Mouse (Mus musculus): ENCODE data around the gene AC153137.1. TPM values are rescaled to one million over a fixed set of nuclear protein-coding genes. Genes with fewer than 3 reads are reported as not detected.
A peak's percentile ranks its signal among the peaks of the same experiment; 100 is the strongest.
"Not testable (repeated sequence)": the region's sequence is repeated elsewhere in the genome, so short reads cannot be mapped to it uniquely, and the experiment has no call there.

Gene AC153137.1
- not detected in 2 replicates for polyA plus RNA-seq (2015; fragmentation: Nextera tagmentation; extraction: Ambion mirVana)

DNA sequence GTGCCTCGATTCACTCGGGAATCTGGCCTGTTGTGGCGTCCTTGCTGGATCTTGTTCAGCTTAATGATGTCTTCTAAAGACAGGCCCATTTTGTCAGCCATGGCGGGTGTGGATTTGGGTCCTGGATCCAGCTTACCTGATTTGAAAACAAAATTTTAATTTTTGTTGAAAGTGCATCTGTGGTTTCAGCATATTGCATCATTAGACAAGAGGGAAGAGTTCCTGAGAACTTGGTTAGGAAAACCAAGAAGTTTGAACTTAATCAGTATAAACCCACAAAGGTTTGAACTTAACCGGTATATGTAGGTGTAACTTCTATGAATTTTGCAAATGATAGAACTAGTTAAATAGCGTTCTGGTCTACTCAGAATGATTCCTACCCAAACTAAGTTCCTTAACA lies at the start of gene AC153137.1:
AC153137.1 (minus strand) TSS at position 101 of the 400 bp plus-strand sequence.
- not testable (repeated sequence) for H3K27me3 ChIP-seq; H3K4me3 ChIP-seq; H3K9me3 ChIP-seq; H3K27ac ChIP-seq (replicated peaks); ATAC-seq (ENCODE audit: low FRiP score, low read depth); H3K36me3 ChIP-seq; H3K4me2 ChIP-seq; H3K9ac ChIP-seq; H3K4me1 ChIP-seq (replicated peaks)
- WGBS, result 91% methylated on average over 6 of the region's 6 CpGs

DNA sequence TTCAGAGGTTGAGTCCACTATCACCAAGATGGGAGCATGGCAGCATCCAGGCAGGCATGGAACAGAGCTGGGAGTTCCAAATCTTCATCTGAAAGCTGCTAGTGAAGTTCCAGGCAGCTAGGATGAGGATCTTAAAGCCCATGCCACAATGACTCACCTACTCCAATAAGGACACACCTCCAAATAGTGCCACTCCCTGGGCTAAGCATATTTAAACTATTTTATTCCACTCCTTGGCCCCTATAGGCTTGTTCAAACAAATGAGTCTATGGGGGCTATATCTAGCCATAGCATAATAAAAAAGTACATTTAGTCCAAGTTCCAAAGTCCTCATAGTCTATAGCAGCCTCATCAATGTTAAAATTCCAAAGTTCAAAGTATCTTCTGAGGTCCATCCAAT lies 45.4 kb upstream of the AC153137.1 start:
- Histone ChIP-seq H3K9me3 (no peaks in the 10 kb centered on the region), H3K27ac (replicated peaks) (no peak overlapping the region), H3K27me3 (no peaks in the 10 kb centered on the region), H3K4me1 (replicated peaks) (no peaks in the 10 kb centered on the region), H3K9ac (no peak overlapping the region), H3K4me2 (no peak overlapping the region), H3K4me3 (no peak overlapping the region), H3K36me3 (no peaks in the 10 kb centered on the region)
- no peak for ATAC-seq (ENCODE audit: low FRiP score, low read depth)

DNA sequence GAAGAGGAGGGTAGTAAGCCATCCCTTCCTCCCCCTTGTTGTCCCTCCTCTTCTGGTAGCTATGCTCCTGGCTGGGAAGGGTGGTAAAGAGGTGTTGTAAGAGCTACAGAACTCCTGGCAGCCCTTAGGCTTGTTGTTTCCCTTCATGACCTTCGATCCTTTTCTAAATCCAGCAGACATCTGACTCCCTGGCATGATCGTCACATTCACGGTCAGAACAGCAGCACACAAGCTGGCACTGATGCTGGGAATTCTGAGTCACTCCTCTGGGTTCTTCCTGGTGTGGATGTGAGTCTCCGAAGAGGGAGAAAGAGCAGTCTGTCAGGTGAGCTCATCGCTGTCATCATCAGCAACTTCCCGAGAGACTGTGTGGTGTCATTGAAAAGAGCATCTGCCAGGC lies 41.5 kb upstream of the AC153137.1 start:
- Histone ChIP-seq H3K36me3 (no peaks in the 10 kb centered on the region), H3K27me3 (no peaks in the 10 kb centered on the region), H3K9me3 (no peaks in the 10 kb centered on the region), H3K27ac (replicated peaks) (no peak overlapping the region), H3K4me3 (no peak overlapping the region), H3K9ac (no peak overlapping the region), H3K4me1 (replicated peaks) (no peaks in the 10 kb centered on the region), H3K4me2 (no peak overlapping the region)
- ATAC-seq (ENCODE audit: low FRiP score, low read depth), result no peak
- WGBS, result 89% methylated on average over 6 of the region's 6 CpGs

DNA sequence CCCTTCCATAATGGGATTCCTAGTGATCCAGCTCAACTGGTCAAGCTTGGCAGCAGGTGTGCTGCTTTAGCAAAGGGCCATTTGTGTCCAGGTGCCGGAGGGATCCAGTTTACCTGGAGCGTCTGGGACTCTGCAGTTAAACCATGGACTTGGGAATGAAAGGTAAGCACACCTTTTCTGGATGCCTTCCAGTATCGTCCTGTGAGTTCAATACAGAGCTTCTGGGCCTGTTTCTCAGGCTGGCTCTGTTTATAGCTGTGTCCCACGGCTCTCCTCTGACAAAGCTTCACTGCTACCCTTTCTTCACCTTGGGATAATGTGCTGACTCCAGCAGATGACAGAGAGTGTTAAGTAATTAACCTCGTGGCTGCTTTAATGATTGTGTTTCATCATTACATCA lies 39.6 kb upstream of the AC153137.1 start:
- H3K4me2 ChIP-seq, result no peak overlapping the region
- H3K9ac ChIP-seq, result no peak overlapping the region
- H3K36me3 ChIP-seq, result no peaks in the 10 kb centered on the region
- H3K27ac ChIP-seq (replicated peaks), result no peak overlapping the region
- ATAC-seq (ENCODE audit: low FRiP score, low read depth), result no peak
- H3K4me1 ChIP-seq (replicated peaks), result no peaks in the 10 kb centered on the region
- H3K9me3 ChIP-seq, result no peaks in the 10 kb centered on the region
- WGBS, result 84% methylated on average over 5 of the region's 5 CpGs
- H3K4me3 ChIP-seq, result no peak overlapping the region
- no peaks in the 10 kb centered on the region for H3K27me3 ChIP-seq

DNA sequence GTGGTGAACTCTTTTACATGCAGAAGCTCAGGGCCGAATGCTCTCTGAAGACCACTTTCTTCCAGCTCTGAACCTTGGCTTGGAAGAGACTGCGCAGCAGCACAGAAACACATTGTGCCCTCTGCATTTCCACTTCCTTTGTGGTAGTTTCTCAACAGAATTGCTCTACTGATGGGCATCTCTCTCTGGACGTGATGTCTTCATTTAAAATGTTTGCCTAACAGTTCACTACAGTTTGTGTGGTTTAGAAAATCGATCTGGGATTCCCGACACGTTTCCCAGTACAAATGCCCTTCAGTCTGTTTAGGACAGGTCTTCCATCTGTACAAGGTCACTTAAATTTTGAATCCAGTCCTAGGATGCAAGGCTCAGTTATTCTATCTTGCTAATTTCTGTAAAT lies 38.3 kb upstream of the AC153137.1 start:
- ATAC-seq (ENCODE audit: low FRiP score, low read depth), result no peak
- 91% methylated on average over 6 of the region's 6 CpGs for WGBS
- no peaks in the 10 kb centered on the region for H3K27me3 ChIP-seq
- no peak overlapping the region for H3K9ac ChIP-seq
- H3K4me3 ChIP-seq, result no peak overlapping the region
- no peaks in the 10 kb centered on the region for H3K9me3 ChIP-seq
- H3K36me3 ChIP-seq, result no peaks in the 10 kb centered on the region
- no peak overlapping the region for H3K27ac ChIP-seq (replicated peaks)
- no peaks in the 10 kb centered on the region for H3K4me1 ChIP-seq (replicated peaks)
- H3K4me2 ChIP-seq, result no peak overlapping the region

DNA sequence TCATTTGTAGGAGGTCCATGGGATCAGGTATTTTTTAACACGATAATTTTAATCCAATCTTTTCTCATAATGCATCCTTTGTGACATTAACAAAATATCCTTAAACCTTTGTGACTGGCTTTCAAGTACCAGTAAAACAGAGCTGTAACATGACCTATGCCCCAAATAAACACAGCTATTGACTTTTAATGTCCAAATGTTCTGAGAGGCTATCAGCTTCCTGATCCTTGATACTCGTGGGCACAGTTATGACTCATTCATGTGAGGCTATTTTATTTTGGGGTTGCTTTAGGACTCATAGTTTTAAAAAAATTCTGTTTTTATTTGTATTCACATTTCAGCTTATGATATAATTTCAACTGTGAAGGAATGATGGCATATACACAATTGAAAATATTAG lies 37.5 kb upstream of the AC153137.1 start:
- H3K36me3 ChIP-seq, result no peaks in the 10 kb centered on the region
- no peaks in the 10 kb centered on the region for H3K9me3 ChIP-seq
- no peak for ATAC-seq (ENCODE audit: low FRiP score, low read depth)
- WGBS, result 77% methylated on average over 2 of the region's 2 CpGs
- H3K27ac ChIP-seq (replicated peaks), result no peak overlapping the region
- no peak overlapping the region for H3K4me2 ChIP-seq
- H3K4me1 ChIP-seq (replicated peaks), result no peaks in the 10 kb centered on the region
- no peaks in the 10 kb centered on the region for H3K27me3 ChIP-seq
- H3K4me3 ChIP-seq, result no peak overlapping the region
- H3K9ac ChIP-seq, result no peak overlapping the region

DNA sequence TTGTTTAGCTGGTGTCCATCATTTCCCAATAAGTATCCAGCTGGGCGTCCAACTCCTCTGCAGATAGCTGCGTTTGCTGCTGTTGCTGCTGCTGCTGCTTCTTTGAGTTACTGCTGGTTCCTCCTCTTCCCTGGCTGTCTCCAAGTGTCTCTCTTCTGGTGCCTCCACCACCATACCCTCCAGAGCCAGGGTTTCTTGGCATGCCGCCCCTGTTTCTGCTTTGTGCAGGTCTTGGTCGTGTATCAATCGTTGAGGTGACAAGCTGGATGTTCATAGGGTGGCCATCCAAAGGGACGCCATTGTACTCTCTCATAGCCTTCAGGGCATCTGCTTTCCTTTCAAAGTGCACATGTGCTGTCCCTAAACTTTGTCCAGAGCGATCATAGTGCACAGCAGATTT lies 529 bp downstream of the AC153137.1 start:
- not testable (repeated sequence) for H3K9ac ChIP-seq; H3K4me3 ChIP-seq; H3K4me2 ChIP-seq; H3K9me3 ChIP-seq; H3K27ac ChIP-seq (replicated peaks); H3K27me3 ChIP-seq; H3K4me1 ChIP-seq (replicated peaks); H3K36me3 ChIP-seq; ATAC-seq (ENCODE audit: low FRiP score, low read depth)
- 90% methylated on average over 7 of the region's 7 CpGs for WGBS

DNA sequence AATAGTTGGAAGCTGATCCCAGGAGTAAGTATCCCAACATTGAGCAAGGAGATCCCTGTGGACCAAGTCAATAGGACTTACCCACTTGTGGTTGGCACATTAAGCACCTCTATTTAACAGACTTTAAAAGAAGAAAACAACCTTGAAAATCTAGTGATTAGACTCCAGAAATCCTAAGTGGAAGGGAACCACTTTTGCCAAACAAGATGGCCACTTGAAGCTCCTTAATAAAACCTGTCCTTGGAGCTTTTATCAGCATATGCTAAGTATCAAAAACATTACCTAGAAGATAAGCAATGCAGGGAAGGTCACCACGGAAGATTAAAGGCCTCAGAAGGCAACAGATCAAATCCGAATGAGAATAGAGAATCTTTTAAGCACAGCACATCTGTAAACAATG lies 26.0 kb downstream of the AC153137.1 start:
- H3K36me3 ChIP-seq, result no peaks in the 10 kb centered on the region
- no peaks in the 10 kb centered on the region for H3K27me3 ChIP-seq
- peaks cover 20% of the 10 kb centered on the region for H3K4me1 ChIP-seq (replicated peaks)
- no peak overlapping the region for H3K27ac ChIP-seq (replicated peaks)
- no peak for ATAC-seq (ENCODE audit: low FRiP score, low read depth)
- no peaks in the 10 kb centered on the region for H3K9me3 ChIP-seq
- H3K4me2 ChIP-seq, result no peak overlapping the region
- H3K9ac ChIP-seq, result no peak overlapping the region
- no peak overlapping the region for H3K4me3 ChIP-seq
- WGBS, result 84% methylated on average over 2 of the region's 2 CpGs

DNA sequence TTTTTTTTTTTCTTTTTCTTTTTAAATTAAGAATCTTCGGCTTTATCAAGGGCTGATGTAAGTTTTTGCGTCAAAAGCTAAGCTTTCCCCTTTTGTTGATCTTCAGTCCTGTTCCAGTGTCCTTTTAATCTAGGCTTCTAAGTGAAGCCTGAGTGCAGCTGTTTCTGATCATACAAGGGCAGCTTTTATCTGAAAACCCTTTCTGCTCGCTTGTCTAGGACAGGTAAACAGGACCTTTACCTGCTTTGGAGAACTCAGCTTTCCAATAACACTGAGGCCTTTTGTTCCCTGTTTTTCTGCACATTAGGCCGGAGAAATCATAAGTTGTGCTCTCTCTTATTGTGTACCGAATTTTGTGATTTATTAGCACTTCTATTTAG lies 27.3 kb downstream of the AC153137.1 start:
- Histone ChIP-seq H3K9me3 (no peaks in the 10 kb centered on the region), H3K36me3 (0 out of 2 replicates have a peak, but pooled peaks cover 2% of the 10 kb centered on the region), H3K27me3 (no peaks in the 10 kb centered on the region), H3K27ac (replicated peaks) (peak overlapping the region; percentile 97), H3K4me1 (replicated peaks) (peaks cover 27% of the 10 kb centered on the region), H3K9ac (peak overlapping the region; percentile 56), H3K4me3 (peak overlapping the region; percentile 70), H3K4me2 (peak overlapping the region; percentile 54)
- ATAC-seq (ENCODE audit: low FRiP score, low read depth), result no peak
- 51% methylated on average over 5 of the region's 5 CpGs for WGBS

DNA sequence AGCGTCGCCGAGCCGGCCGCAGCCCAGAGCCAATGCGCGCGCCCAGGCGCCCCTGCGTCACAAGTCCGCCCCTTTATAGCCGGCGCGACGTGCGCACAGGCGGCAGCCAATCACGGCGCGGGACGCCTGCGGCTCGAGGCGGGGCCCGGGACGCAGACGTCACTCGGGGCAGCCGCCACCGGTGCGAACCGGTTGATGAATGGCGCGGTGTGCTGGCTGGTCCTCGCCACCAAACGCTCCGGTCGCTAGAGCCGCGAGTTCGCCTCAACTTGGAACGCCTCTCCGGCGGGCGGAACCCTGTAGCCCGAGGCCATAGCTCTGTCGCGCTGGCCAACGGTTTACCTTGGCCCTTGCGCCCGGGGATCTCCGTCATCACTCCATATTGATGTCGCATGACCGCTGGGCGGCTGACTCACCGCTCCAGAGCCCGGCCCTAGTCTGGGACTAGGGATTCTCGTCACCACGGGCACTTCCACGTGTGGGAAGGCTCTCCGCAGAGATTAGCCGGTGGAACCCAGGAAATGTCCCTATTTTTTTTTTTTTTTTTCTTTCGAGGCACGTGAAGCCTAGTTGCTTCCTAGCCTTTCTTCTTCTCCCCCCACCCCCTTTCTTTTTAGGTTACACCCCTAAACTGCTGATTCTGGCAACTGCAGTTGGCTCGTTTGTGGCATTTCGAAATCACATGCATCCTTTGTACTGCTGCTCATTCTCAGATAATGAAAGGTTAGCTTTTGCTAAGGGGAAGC lies 27.9 kb downstream of the AC153137.1 start:
- H3K9me3 ChIP-seq, result no peaks in the 10 kb centered on the region
- H3K9ac ChIP-seq, result peak overlapping the region; percentile 56
- no peaks in the 10 kb centered on the region for H3K27me3 ChIP-seq
- peak; percentile 99 for ATAC-seq (ENCODE audit: low FRiP score, low read depth)
- peak overlapping the region; percentile 97 for H3K27ac ChIP-seq (replicated peaks)
- peak overlapping the region; percentile 70 for H3K4me3 ChIP-seq
- peaks cover 31% of the 10 kb centered on the region for H3K4me1 ChIP-seq (replicated peaks)
- WGBS, result under 1% methylated on average over 66 of the region's 66 CpGs
- H3K36me3 ChIP-seq, result peaks cover 7% of the 10 kb centered on the region
- H3K4me2 ChIP-seq, result peak overlapping the region; percentile 54

DNA sequence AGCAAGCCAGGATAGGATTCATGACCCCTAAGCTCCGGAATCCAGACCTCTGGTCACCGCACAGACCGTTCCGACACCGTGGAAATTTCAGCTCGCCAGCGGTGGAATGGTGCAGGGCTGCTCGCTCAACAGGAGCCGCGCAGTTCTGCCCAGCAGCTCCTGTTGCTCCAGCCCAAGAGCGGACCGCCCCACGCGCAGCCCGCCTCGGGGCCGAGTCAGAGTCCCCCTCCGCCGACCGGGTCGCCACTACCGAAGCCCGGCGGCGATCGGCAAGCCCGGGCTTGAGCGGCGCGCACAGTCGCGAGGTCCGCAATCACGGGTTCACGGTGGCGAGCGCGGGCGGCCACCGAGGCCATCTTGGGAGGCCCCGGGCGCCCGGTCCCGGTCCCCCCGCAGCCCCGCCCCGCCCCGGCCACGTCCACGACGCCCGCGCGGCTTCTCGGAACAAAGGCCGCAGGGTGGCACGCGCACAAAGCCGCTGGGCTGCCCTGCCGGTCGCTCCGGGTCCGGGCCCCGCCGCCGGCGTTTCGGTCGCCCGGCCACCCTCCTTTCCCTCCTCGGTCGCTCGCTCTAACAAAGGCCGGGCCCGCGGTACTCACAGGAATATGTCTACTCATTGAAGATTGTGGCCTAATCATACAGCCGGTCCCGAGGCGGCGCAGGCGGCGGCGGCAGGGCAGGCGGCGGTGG lies 28.7 kb downstream of the AC153137.1 start:
- H3K9ac ChIP-seq, result peak overlapping the region; percentile 95
- peak; percentile 62 for ATAC-seq (ENCODE audit: low FRiP score, low read depth)
- no peaks in the 10 kb centered on the region for H3K27me3 ChIP-seq
- 1% methylated on average over 75 of the region's 85 CpGs for WGBS
- H3K4me1 ChIP-seq (replicated peaks), result peaks cover 31% of the 10 kb centered on the region
- H3K36me3 ChIP-seq, result peaks cover 15% of the 10 kb centered on the region
- peak overlapping the region; percentile 70 for H3K4me3 ChIP-seq
- peak overlapping the region; percentile 54 for H3K4me2 ChIP-seq
- peak overlapping the region; percentile 97 for H3K27ac ChIP-seq (replicated peaks)
- H3K9me3 ChIP-seq, result no peaks in the 10 kb centered on the region

DNA sequence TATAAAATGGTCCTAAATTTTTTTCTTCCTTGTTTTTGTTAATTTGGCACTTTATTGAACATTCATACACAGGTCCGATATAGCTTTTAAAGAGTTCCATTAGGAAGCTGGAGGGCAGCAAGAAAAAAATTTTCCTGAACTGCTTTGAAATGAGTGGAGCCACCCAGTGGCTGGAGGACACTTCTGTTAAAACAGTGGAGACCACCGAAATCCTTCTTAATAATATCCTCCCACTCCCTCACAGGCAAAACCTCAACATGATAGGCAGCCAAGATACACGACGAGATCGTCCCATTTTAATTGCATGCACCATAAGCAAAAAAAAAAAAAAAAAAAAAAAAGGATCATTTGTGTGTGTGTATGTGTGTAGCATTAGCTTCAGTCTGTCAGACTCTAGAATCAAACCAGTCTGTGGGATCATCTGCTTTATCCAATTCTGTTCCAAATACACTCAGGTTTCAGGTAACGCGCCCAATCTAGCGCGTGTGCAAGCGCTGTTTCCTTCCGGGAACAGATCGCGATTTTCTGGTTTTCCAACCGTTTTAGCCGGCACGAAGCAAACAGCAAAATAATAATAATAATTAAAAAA lies 29.3 kb downstream of the AC153137.1 start:
- Histone ChIP-seq H3K4me1 (replicated peaks) (peaks cover 31% of the 10 kb centered on the region), H3K9ac (peak overlapping the region; percentile 95), H3K36me3 (peaks cover 22% of the 10 kb centered on the region), H3K4me2 (peak overlapping the region; percentile 54), H3K27me3 (no peaks in the 10 kb centered on the region), H3K9me3 (no peaks in the 10 kb centered on the region), H3K27ac (replicated peaks) (peak overlapping the region; percentile 97), H3K4me3 (peak overlapping the region; percentile 70)
- WGBS, result under 1% methylated on average over 16 of the region's 16 CpGs
- ATAC-seq (ENCODE audit: low FRiP score, low read depth), result no peak

Measured in hindbrain, embryonic 15.5 days (tissue).